Mouse (Mus musculus): ENCODE results near the gene Rab40c.

The Rab40c gene

GRCm38 (mm10) chr17:25946349-25946748, 26.8 kb upstream of the Rab40c start:
- DNase-seq (ENCODE audit: low spot score), result no peak

GRCm38 (mm10) chr17:25945517-25946155, 26.1 kb upstream of the Rab40c start:
- no peak for DNase-seq (ENCODE audit: low spot score)

- no peak for DNase-seq (ENCODE audit: low spot score)
Measured at GRCm38 (mm10) chr17:25944366-25945163, 25.0 kb upstream of the Rab40c start, which contains the start of the genes Pigq and Nhlrc4. Gene Pigq, minus strand, starts transcription at chr17:25944936. Gene Nhlrc4, minus strand, starts transcription at chr17:25944961.

- DNase-seq (ENCODE audit: low spot score), result no peak
Measured at GRCm38 (mm10) chr17:25943769-25944168, 24.2 kb upstream of the Rab40c start.

GRCm38 (mm10) chr17:25943221-25943620, 23.7 kb upstream of the Rab40c start:
- no peak for DNase-seq (ENCODE audit: low spot score)

DNA sequence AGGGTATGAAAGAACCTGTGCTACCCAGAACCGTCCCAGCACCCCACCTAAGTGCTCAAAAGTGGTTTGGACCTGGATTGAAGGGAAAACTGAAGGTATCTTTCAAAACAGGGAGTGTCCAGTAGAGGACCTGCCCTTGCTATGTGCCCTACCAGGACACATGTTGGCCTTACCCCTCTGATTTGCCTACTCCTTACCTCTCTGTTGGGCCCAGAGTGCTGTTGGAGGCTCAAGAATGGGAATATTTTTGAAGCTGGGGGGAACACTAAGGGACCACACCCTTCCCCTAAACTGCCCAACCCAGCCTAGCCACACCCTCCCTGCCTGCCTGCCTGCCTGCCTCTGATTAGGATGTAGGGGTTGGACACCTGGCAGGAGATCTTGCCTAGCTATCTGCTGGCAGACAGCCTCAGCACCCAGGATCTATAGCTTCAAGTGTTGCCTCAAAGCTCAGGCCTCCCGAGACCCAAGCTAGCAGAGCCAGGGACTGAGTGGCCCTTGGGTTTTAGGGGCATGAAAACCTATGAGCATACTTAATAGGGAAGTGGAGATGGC, 23.1 kb upstream of the Rab40c start:
- DNase-seq (ENCODE audit: low spot score), result no peak

DNA sequence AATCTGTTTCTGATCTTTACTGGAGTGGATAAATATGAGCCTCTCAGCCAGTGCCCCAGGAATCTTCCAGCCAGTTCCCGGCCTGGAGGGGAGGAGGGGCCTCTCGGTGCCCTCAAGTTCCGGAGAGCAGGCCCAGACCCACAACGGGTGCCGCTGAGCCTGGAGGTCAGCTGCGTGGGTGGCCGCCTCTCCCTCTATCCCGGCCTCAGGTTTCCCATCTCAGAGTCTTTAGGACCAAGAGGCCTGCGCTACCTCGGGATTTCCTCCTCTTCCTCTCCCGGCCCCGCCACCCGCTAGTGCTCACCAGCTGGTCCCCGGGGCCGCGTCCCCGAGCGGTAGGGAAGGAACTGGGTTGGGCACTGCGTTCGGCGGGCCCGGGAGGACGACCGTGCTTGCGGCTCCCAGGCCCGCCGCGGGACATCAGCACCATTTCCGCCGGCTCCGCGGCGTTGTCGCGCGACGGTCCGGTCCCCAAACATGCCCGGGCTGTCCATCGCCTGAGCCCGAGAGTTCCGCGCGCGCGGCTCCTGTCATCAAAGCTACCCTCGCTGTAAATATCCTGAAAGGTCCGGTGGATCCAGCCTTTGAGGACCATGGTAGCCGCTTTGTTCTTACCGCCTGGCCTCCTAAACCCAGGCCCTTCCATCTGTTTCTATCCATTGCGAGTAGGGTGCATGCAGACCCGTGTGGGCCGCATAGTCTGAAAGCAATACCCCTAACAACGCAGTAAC, 22.1 kb upstream of the Rab40c start:
- DNase-seq (ENCODE audit: low spot score), result peak; percentile 82

DNA sequence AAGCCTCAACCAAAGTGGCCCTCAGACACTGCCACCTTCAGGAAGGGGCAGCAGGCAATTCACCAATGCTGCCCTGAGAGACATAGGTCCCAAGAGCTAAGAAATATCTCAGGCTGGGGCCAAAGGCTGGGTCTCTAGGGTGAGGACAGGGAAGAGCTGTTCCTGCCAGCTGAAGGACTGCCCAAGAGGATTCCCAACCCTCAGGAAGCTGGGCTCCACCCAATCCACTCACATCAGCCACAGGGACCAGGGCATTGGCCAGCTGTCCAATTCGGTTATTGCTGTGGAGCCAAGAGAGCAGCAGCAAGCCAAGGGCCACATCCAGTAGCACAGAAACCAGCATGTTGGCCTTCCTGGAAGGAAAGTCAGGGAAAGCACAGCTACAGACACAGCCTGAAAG, 15.0 kb upstream of the Rab40c start:
- DNase-seq (ENCODE audit: low spot score), result no peak

DNA sequence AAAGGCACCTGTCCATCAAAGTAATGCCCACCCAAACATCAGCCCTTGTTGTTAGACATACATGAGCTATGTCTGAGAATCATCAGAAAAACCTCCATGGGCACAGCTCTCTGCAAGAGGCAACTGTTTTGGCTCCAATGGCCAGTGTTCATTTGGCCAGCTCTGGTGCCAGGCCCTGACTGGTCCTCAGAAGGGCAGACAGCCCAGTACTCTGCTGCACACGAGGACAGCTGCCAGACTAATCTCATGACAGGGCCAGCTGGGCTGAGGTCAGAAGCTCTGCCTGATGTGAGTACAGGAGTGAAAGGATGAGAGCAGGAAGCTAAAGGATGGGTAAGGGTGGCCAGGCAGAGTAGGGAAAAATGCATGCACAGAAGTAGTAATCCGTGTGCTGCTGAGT, 5.8 kb upstream of the Rab40c start:
- no peak for DNase-seq (ENCODE audit: low spot score)

GRCm38 (mm10) chr17:25922120-25922519, 2.6 kb upstream of the Rab40c start:
- DNase-seq (ENCODE audit: low spot score), result no peak

DNA sequence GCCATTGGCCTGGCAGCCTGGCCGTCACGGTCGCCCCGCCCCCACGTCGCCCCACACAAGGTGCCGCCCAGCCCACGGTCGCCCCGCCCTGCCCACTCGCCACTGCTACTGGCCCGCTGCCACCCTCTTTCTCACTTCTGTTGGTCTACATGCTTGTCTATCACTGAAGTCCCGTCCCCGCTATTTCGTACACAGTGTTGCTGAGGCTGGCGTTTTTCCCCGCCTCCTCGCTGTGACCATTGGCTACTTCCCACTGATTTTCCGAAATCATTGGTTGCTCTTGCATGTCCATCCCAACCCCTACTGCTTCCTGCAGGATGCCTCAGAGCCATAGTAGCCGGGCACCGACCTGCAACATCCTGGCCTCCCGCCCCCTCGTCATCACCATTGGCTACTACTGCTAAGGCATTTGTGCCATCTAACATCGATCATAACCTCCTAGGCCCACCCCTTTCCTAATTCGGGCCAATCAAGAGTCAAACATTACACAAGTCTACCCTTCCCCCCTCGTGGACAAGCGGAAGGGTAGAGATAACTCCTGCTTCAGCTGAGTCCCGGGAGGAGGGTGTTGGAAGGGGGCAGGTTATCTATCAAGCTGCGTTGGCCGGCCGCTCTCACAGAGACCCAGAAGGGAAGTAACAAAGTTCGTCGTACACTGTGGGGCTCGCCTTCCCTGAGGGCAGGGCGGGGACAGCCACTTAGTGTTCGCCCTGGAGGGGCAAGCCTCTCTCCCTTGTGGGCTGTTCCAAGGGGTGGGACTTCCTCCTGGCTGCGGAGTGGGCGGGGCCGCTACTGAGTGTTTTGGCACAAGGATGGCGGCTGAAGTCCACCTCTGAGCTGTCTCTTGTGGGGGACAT, 487 bp upstream of the Rab40c start:
- DNase-seq (ENCODE audit: low spot score), result peak; percentile 99

DNA sequence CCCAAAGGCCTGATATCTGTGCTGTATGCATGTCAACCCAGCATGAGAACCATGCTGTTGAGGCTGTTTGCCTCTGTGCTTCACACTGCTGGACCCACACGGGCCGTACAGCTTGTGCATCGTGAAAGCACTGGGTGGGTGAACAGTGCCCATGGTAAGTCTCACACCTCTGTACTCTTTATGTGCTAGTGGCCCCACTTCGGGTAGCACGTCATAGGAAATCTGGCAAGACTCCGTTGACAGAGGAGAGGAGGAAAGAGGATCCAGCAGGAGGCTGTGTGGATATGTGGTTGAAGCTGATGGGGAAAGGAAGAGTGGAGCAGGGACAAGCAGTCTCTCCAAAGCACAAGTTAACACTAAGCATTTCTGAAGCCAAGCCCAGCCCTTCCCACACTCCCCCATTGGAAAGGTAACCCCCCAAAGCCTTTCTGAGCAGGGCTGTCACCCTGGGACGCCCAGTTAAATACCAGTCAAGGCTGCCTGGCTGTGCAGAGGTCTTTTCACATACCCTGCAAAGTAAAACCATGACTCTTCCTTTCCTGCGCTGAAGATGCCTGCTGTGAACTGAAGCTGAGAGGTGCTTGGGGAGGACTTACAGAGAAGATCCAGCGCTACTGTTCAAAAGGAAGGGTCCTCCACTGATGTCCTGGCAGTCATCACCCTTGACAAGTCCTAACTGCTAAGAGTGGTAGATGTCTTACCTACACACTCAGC, 1.3 kb downstream of the Rab40c start:
- DNase-seq (ENCODE audit: low spot score), result no peak

DNA sequence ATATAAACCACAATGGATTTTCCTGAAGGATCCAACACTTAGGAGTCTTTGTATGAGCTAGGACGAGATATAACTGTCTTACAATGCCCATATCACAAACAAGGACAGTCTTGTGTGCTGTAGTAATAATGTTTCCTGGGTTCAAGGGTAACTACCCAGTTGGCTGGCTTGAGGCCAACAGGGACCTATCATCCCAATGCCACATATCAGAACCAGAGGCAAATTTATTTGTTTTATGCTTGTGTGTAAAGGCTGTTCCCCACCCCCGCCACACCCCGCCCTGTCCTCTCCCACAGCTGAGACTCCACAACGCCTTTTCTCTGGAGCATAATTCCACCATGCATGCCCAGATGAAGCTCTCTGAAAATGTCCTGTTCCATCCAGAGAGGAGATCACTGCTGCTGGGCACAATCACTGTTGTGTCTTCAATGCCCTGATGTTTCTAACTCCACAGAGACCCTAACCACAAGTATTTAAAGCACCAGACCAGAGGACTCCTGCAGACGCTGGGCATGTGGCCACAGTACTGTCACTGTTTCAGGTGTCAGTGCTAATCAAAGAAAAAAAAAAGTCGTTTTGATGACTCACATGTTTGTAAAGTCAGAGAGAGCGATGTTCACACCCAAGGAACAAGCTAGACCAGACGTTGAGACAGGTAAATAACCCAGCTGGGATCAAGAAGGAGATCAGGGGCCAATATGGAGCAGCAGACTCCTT, 2.4 kb downstream of the Rab40c start:
- no peak for DNase-seq (ENCODE audit: low spot score)

- no peak for DNase-seq (ENCODE audit: low spot score)
Measured at GRCm38 (mm10) chr17:25914295-25914694, 5.2 kb downstream of the Rab40c start.

DNA sequence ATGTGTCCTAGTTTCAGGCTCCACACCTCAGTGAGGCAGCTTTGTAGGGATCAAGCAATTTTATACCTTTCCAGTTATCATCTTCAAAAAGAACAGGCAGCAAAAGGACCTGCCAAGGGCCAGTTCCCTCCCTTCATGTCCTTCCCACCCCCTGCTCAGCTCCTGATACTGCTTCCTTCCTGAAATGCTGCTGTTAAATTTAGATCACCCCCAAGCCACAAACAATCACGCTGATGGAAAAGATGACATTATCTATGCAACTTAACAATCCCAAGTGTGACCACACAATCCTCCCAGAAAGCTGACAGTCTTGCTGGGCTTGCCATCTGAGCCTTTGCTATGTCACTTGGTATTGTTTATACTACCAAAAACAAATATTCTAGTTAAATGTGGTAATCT, 5.7 kb downstream of the Rab40c start:
- DNase-seq (ENCODE audit: low spot score), result no peak

- no peak for DNase-seq (ENCODE audit: low spot score)
Measured at GRCm38 (mm10) chr17:25913186-25913876, 6.2 kb downstream of the Rab40c start.

DNA sequence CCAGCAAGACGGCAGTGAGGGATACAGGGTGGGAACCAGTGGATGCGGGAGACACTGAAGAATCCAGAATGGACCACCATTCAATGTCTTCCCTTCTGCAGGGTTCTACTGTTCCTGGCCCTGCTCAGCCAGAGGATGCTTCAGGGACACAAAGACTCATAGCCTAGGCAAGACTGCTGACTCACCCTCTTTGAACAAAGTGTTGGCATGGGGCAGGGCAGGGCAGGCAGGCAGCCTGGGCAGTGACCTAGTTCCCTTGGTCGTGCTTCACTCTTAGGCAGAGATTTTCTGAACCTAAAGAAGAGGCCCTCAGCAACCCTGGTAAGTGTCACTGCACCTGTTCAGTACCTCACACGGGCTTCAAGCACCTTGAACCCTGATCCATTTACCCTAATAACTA, 7.7 kb downstream of the Rab40c start:
- no peak for DNase-seq (ENCODE audit: low spot score)

GRCm38 (mm10) chr17:25907640-25908039, 11.9 kb downstream of the Rab40c start:
- no peak for DNase-seq (ENCODE audit: low spot score)

DNA sequence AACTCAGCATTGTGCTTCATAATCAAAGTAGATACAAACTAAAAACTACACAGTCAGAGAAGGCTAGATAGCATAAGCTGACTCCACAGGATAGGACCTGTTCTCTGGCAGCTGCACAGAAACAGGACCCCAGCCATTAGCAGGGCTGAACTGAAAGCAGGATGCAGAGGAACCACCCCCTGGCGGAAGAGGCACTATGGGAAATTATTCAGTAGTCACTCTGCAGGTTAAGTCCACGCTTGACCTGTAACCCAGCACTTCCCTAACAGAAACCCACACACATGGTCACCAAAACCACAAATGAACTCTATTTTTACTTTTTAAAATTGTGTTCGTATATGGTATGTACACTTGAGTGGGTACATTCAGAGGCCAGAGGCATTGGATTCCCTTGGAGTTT, 16.5 kb downstream of the Rab40c start:
- no peak for DNase-seq (ENCODE audit: low spot score)

- no peak for DNase-seq (ENCODE audit: low spot score)
Measured at GRCm38 (mm10) chr17:25900193-25900592, 19.3 kb downstream of the Rab40c start.

Data from embryo, embryonic 10.5 days (tissue).